Mouse (Mus musculus): ENCODE data around the gene Rpf1. TPM values are rescaled to one million over a fixed set of nuclear protein-coding genes. Genes with fewer than 3 reads are reported as not detected.

The Rpf1 gene
- total and polyA plus RNA-seq, 2 experiments: 5.3 to 25.0 TPM

GRCm38 (mm10) chr3:146473741-146474140 is 47.5 kb downstream of the Rpf1 start:
- Histone ChIP-seq H3K4me3 (ENCODE audit: insufficient read depth, low read depth, low read length) (no peak overlapping the region), H3K79me2 (ENCODE audit: control insufficient read depth, insufficient read depth, low read length) (no peaks in the 10 kb centered on the region), H3K27me3 (ENCODE audit: control insufficient read depth, insufficient read depth, low read length) (no peaks in the 10 kb centered on the region), H3K27ac (replicated peaks; ENCODE audit: insufficient read depth, low read depth, low read length) (no peak overlapping the region), H3K9ac (ENCODE audit: low read depth, low read length) (no peak overlapping the region), H3K4me1 (ENCODE audit: control insufficient read depth, insufficient read depth, low read length) (no peaks in the 10 kb centered on the region), H3K36me3 (ENCODE audit: control insufficient read depth, insufficient read depth, low read length) (peaks cover 2% of the 10 kb centered on the region; the same call in 1 of the 2 replicates)
- TF ChIP-seq CTCF (IDR thresholded peaks at IDR 0.05; ENCODE audit: low read depth, low read length): no peak
- TF ChIP-seq POLR2A (IDR thresholded peaks at IDR 0.05; ENCODE audit: extremely low read depth, insufficient read depth, low read length): no peak
- DNase-seq (ENCODE audit: extremely low read depth, low read depth, low spot score): no peak

- no peaks in the 10 kb centered on the region for H3K27me3 ChIP-seq (ENCODE audit: control insufficient read depth, insufficient read depth, low read length)
- H3K4me1 ChIP-seq (ENCODE audit: control insufficient read depth, insufficient read depth, low read length): no peaks in the 10 kb centered on the region
- TF ChIP-seq POLR2A (IDR thresholded peaks at IDR 0.05; ENCODE audit: extremely low read depth, insufficient read depth, low read length) (no peak), CTCF (IDR thresholded peaks at IDR 0.05; ENCODE audit: low read depth, low read length) (no peak)
- DNase-seq (ENCODE audit: extremely low read depth, low read depth, low spot score): no peak
- no peaks in the 10 kb centered on the region for H3K79me2 ChIP-seq (ENCODE audit: control insufficient read depth, insufficient read depth, low read length)
- H3K36me3 ChIP-seq (ENCODE audit: control insufficient read depth, insufficient read depth, low read length): peaks cover 2% of the 10 kb centered on the region; the same call in 1 of the 2 replicates
- WGBS: 89% methylated on average over 4 of the region's 4 CpGs
- no peak overlapping the region for H3K9ac ChIP-seq (ENCODE audit: low read depth, low read length)
- H3K4me3 ChIP-seq (ENCODE audit: insufficient read depth, low read depth, low read length): no peak overlapping the region
- H3K27ac ChIP-seq (replicated peaks; ENCODE audit: insufficient read depth, low read depth, low read length): no peak overlapping the region
These were observed 48.6 kb downstream of the Rpf1 start for GRCm38 (mm10) chr3:146472657-146473056.

GRCm38 (mm10) chr3:146469226-146469625 is 52.0 kb downstream of the Rpf1 start:
- Histone ChIP-seq H3K27ac (replicated peaks; ENCODE audit: insufficient read depth, low read depth, low read length) (no peak overlapping the region), H3K36me3 (ENCODE audit: control insufficient read depth, insufficient read depth, low read length) (peaks cover 4% of the 10 kb centered on the region), H3K79me2 (ENCODE audit: control insufficient read depth, insufficient read depth, low read length) (no peaks in the 10 kb centered on the region), H3K4me3 (ENCODE audit: insufficient read depth, low read depth, low read length) (no peak overlapping the region), H3K9ac (ENCODE audit: low read depth, low read length) (no peak overlapping the region), H3K27me3 (ENCODE audit: control insufficient read depth, insufficient read depth, low read length) (no peaks in the 10 kb centered on the region), H3K4me1 (ENCODE audit: control insufficient read depth, insufficient read depth, low read length) (no peaks in the 10 kb centered on the region)
- no peak for DNase-seq (ENCODE audit: extremely low read depth, low read depth, low spot score)
- TF ChIP-seq CTCF (IDR thresholded peaks at IDR 0.05; ENCODE audit: low read depth, low read length) (no peak), POLR2A (IDR thresholded peaks at IDR 0.05; ENCODE audit: extremely low read depth, insufficient read depth, low read length) (no peak)
- WGBS: 81% methylated on average over 2 of the region's 2 CpGs

GRCm38 (mm10) chr3:146462939-146463338 is 58.3 kb downstream of the Rpf1 start:
- Histone ChIP-seq H3K4me1 (ENCODE audit: control insufficient read depth, insufficient read depth, low read length) (no peaks in the 10 kb centered on the region), H3K79me2 (ENCODE audit: control insufficient read depth, insufficient read depth, low read length) (no peaks in the 10 kb centered on the region), H3K9ac (ENCODE audit: low read depth, low read length) (no peak overlapping the region), H3K27me3 (ENCODE audit: control insufficient read depth, insufficient read depth, low read length) (no peaks in the 10 kb centered on the region), H3K36me3 (ENCODE audit: control insufficient read depth, insufficient read depth, low read length) (peaks cover 13% of the 10 kb centered on the region), H3K27ac (replicated peaks; ENCODE audit: insufficient read depth, low read depth, low read length) (no peak overlapping the region), H3K4me3 (ENCODE audit: insufficient read depth, low read depth, low read length) (no peak overlapping the region)
- DNase-seq (ENCODE audit: extremely low read depth, low read depth, low spot score): no peak
- no peak for TF ChIP-seq CTCF (IDR thresholded peaks at IDR 0.05; ENCODE audit: low read depth, low read length)
- TF ChIP-seq POLR2A (IDR thresholded peaks at IDR 0.05; ENCODE audit: extremely low read depth, insufficient read depth, low read length): no peak
- WGBS: 63% methylated on average over 2 of the region's 2 CpGs

Other genes starting within 250 kb of the Rpf1 start
- gene Ssx2ip, start 116.8 kb downstream of the Rpf1 start, total RNA-seq (2014; rRNA removed): 6.2 and 6.4 TPM in 2 replicates
- 1.7 and 2.4 TPM in 2 replicates for gene Ssx2ip, start 116.8 kb downstream of the Rpf1 start, polyA plus RNA-seq (2012; rRNA removed)
- gene Ctbs, start 71.6 kb downstream of the Rpf1 start, total RNA-seq (2014; rRNA removed): 19.5 and 20.0 TPM in 2 replicates
- gene Ctbs, start 71.6 kb downstream of the Rpf1 start, polyA plus RNA-seq (2012; rRNA removed): 2.2 and 2.5 TPM in 2 replicates
- gene Spata1, start 21.7 kb downstream of the Rpf1 start, total RNA-seq (2014; rRNA removed): 3.0 and 5.1 TPM in 2 replicates
- 0.21 and 0.57 TPM in 2 replicates for gene Spata1, start 21.7 kb downstream of the Rpf1 start, polyA plus RNA-seq (2012; rRNA removed)
- 198 and 243 TPM in 2 replicates for gene Gng5, start 21.6 kb downstream of the Rpf1 start, total RNA-seq (2014; rRNA removed)
- gene Gng5, start 21.6 kb downstream of the Rpf1 start, polyA plus RNA-seq (2012; rRNA removed): 284 and 439 TPM in 2 replicates
- gene Uox, start 49.0 kb upstream of the Rpf1 start, total RNA-seq (2014; rRNA removed): 1,668 and 2,080 TPM in 2 replicates
- gene Uox, start 49.0 kb upstream of the Rpf1 start, polyA plus RNA-seq (2012; rRNA removed): 512 and 535 TPM in 2 replicates
- gene Dnase2b, start 94.2 kb upstream of the Rpf1 start, total RNA-seq (2014; rRNA removed): 11.0 and 15.6 TPM in 2 replicates
- 6.2 and 6.6 TPM in 2 replicates for gene Dnase2b, start 94.2 kb upstream of the Rpf1 start, polyA plus RNA-seq (2012; rRNA removed)
- not detected in 2 replicates for gene 4930503B20Rik, start 129.9 kb upstream of the Rpf1 start, total RNA-seq (2014; rRNA removed)
- gene 4930503B20Rik, start 129.9 kb upstream of the Rpf1 start, polyA plus RNA-seq (2012; rRNA removed): not detected in 2 replicates
- gene Samd13, start 164.2 kb upstream of the Rpf1 start, total RNA-seq (2014; rRNA removed): not detected in 2 replicates
- gene Samd13, start 164.2 kb upstream of the Rpf1 start, polyA plus RNA-seq (2012; rRNA removed): 0.22 TPM in 1 of 2 replicates, not detected in the other